Comparison of ENCODE assay signal across 20 mouse cellular contexts in the genomic region with DNA sequence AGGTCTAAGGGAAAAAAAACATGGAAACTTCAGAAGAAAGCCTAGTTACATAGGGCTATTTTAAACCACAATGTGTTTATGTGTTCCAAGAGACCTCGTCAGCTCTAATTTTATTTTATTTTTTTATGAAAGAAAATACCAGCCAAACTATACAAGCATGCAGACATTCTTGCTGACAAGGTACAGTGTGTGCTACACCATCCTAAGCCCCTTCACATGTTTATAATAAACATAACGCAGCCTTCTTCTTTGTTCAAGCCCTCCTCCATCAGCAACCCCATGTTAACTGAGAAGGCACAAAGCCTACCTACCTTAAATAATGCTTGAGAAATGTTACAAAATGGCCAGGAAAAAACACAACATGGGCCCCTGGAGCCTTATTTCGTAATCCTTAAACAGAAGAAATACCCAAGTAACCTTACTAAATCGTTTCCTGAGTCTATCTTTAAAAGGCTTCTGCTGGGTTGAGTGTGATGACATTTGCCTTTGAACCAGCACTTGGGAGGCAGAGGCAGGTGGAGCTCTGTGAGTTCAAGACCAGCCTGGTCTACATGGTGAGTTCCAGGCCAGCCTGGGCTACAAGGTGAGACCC.
DNase-seq lines count a peak whose midpoint lies in the region; ATAC-seq and TF ChIP-seq lines count a peak whose summit lies in the region.
"Had no signal": no experiment of that assay in that cellular context is flagged by ENCODE, and none has a peak within 500 bp of the region (broad histone marks: within the 10 kb centered on the region; RNA-seq: fewer than 3 reads in every experiment).

No protein-coding gene starts in this region.

- H3K4me3 ChIP-seq in embryonic facial prominence, embryonic 14.5 days (ENCODE audit: low read depth, low read length) = no peak overlapping the region
- no peak overlapping the region for H3K4me3 ChIP-seq in limb, embryonic 14.5 days (replicated peaks; ENCODE audit: low read length)
- H3K4me3 ChIP-seq in forebrain, embryonic 13.5 days = no peak overlapping the region
- H3K4me3 ChIP-seq: forebrain, embryonic 10.5 days; forebrain, embryonic 15.5 days; heart, adult 2 months; hindbrain, embryonic 10.5 days; intestine, embryonic 15.5 days had no signal

- no peaks in the 10 kb centered on the region for H3K27me3 ChIP-seq in embryonic facial prominence, embryonic 14.5 days (replicated peaks; ENCODE audit: control insufficient read depth, insufficient read depth, low read length)
- no peaks in the 10 kb centered on the region for H3K27me3 ChIP-seq in limb, embryonic 14.5 days (ENCODE audit: control insufficient read depth, insufficient read depth, low read length)
- no peaks in the 10 kb centered on the region for H3K27me3 ChIP-seq in forebrain, embryonic 13.5 days
- H3K27me3 ChIP-seq: forebrain, embryonic 15.5 days; intestine, embryonic 15.5 days had no signal

- H3K4me1 ChIP-seq in embryonic facial prominence, embryonic 14.5 days (ENCODE audit: control insufficient read depth, insufficient read depth, low read length) = peaks cover 10% of the 10 kb centered on the region
- peaks cover 23% of the 10 kb centered on the region for H3K4me1 ChIP-seq in limb, embryonic 14.5 days (ENCODE audit: control insufficient read depth, insufficient read depth, low read length)
- peaks cover 14% of the 10 kb centered on the region; the same call in 1 of the 2 replicates for H3K4me1 ChIP-seq in forebrain, embryonic 13.5 days
- H3K4me1 ChIP-seq: hindbrain, embryonic 10.5 days; intestine, embryonic 15.5 days had no signal

- no peak overlapping the region for H3K4me2 ChIP-seq in embryonic facial prominence, embryonic 14.5 days (ENCODE audit: low read depth, low read length)
- H3K4me2 ChIP-seq in limb, embryonic 14.5 days (replicated peaks; ENCODE audit: low read depth, low read length, severe bottlenecking) = no peak overlapping the region
- no peak overlapping the region for H3K4me2 ChIP-seq in forebrain, embryonic 13.5 days
- H3K4me2 ChIP-seq: forebrain, embryonic 15.5 days; heart, embryonic 11.5 days; hindbrain, embryonic 14.5 days; intestine, embryonic 15.5 days had no signal

- H3K27ac ChIP-seq in embryonic facial prominence, embryonic 14.5 days (replicated peaks; ENCODE audit: low read depth, low read length) = no peak overlapping the region
- H3K27ac ChIP-seq in limb, embryonic 14.5 days (replicated peaks; ENCODE audit: low read depth, low read length) = peak overlapping the region; percentile 45
- H3K27ac ChIP-seq in forebrain, embryonic 13.5 days = no peak overlapping the region
- H3K27ac ChIP-seq: forebrain, embryonic 10.5 days; heart, adult 2 months; hindbrain, embryonic 10.5 days; intestine, embryonic 15.5 days had no signal

- no peak for ATAC-seq in embryonic facial prominence, embryonic 14.5 days (ENCODE audit: low read depth)
- ATAC-seq in limb, embryonic 14.5 days (ENCODE audit: low FRiP score, low read depth) = peak; percentile 28; the same call in 1 of the 2 replicates
- ATAC-seq in forebrain, embryonic 13.5 days = no peak
- ATAC-seq: CD4-positive, CD25-positive, alpha-beta regulatory T cell, adult 4 months; forebrain, embryonic 15.5 days; intestine, embryonic 15.5 days had no signal

- WGBS in embryonic facial prominence, embryonic 14.5 days = 68% methylated on average over 4 of the region's 4 CpGs
- WGBS in limb, embryonic 14.5 days = 43% methylated on average over 4 of the region's 4 CpGs
- 93% methylated on average over 4 of the region's 4 CpGs for WGBS in forebrain, embryonic 13.5 days

- no peak overlapping the region for H3K9ac ChIP-seq in embryonic facial prominence, embryonic 14.5 days (ENCODE audit: low read depth, low read length)
- no peak overlapping the region for H3K9ac ChIP-seq in limb, embryonic 14.5 days (ENCODE audit: low read depth, low read length, severe bottlenecking)
- H3K9ac ChIP-seq in forebrain, embryonic 13.5 days = no peak overlapping the region
- H3K9ac ChIP-seq: forebrain, embryonic 15.5 days; hindbrain, embryonic 14.5 days; intestine, embryonic 15.5 days had no signal

- no peak for TF ChIP-seq POLR2A in limb, embryonic 14.5 days (IDR thresholded peaks at IDR 0.05; ENCODE audit: borderline replicate concordance, extremely low read depth, insufficient read depth, insufficient read length)

- H3K9me3 ChIP-seq in embryonic facial prominence, embryonic 14.5 days (ENCODE audit: control insufficient read depth, low read length) = no peaks in the 10 kb centered on the region
- no peaks in the 10 kb centered on the region for H3K9me3 ChIP-seq in limb, embryonic 14.5 days (ENCODE audit: control insufficient read depth, low read length)
- peaks cover 4% of the 10 kb centered on the region; the same call in 1 of the 2 replicates for H3K9me3 ChIP-seq in forebrain, embryonic 13.5 days (replicated peaks)
- H3K9me3 ChIP-seq: forebrain, embryonic 15.5 days; hindbrain, embryonic 10.5 days; intestine, embryonic 15.5 days had no signal

- no peaks in the 10 kb centered on the region for H3K36me3 ChIP-seq in embryonic facial prominence, embryonic 14.5 days (ENCODE audit: control insufficient read depth, insufficient read depth, low read length)
- H3K36me3 ChIP-seq in limb, embryonic 14.5 days (ENCODE audit: control insufficient read depth, insufficient read depth, low read length) = no peaks in the 10 kb centered on the region; the same call in 1 of the 2 replicates
- H3K36me3 ChIP-seq in forebrain, embryonic 13.5 days (ENCODE audit: poor library complexity, severe bottlenecking) = no peaks in the 10 kb centered on the region
- H3K36me3 ChIP-seq: forebrain, embryonic 15.5 days; G1E; intestine, embryonic 15.5 days had no signal

- DNase-seq in embryonic facial prominence, embryonic 14.5 days (ENCODE audit: low spot score) = peak; percentile 48
- peak; percentile 74 for DNase-seq in fat pad, adult 2 months (ENCODE audit: extremely low read depth, low read depth, low spot score)
- peak; percentile 14 for DNase-seq in limb, embryonic 14.5 days (ENCODE audit: low spot score)
- no peak for DNase-seq in embryo, embryonic 11 days
- no peak for DNase-seq in thymus, postnatal 10 days (ENCODE audit: low spot score in 2 of 2)
- DNase-seq: adrenal gland, adult 8-10 months; adrenal gland, postnatal 36 days; B cell, adult 2 months; cerebellum, adult 9-10 months; gastrocnemius, postnatal 36 days; heart, adult 2 months had no signal

Comparison
In these comparisons a context has a peak if more than half of its experiments do, and no peak if none do; other contexts are left out.
1. DNase-seq: peak in embryonic facial prominence, embryonic 14.5 days (single experiment), fat pad, adult 2 months (single experiment) and limb, embryonic 14.5 days (single experiment); none in embryo, embryonic 11 days (single experiment) and thymus, postnatal 10 days (0 of 2).